Mouse (Mus musculus) lung, embryonic 16.5 days (tissue): ENCODE measurements at regions not wholly inside any gene's neighbourhood (a gene's known extent, or its start where the extent isn't known, plus 50 kb on each side); places are given as distances from the start of the nearest gene placed in this dataset.

Experiments
- ATAC-seq: fragments of 200-750 bp; cut with Nextera tagmentation; 2 replicates; pipeline ENCODE4 v1.8.0; 2017; ENCODE audit warnings: low read depth, mild to moderate bottlenecking, moderate library complexity
- H3K27ac ChIP-seq: fragments of 300-500 bp; sonication (generic); 2 replicates; pipeline ENCODE4 v1.5.1; 2014; ENCODE audit warnings: mild to moderate bottlenecking, control low read depth, low read length
- H3K27me3 ChIP-seq: fragments of 300-500 bp; sonication (generic); 2 replicates; pipeline ENCODE4 v1.6.1; 2014; ENCODE audit warnings: low read depth, low read length, mixed read lengths; ENCODE audit not compliant: control insufficient read depth, insufficient read depth
- H3K36me3 ChIP-seq: fragments of 300-500 bp; sonication (generic); 2 replicates; pipeline ENCODE4 v1.6.1; 2014; ENCODE audit warnings: low read length; ENCODE audit not compliant: control insufficient read depth, insufficient read depth
- H3K4me1 ChIP-seq: fragments of 300-500 bp; sonication (generic); replicated peaks from 2 replicates; pipeline ENCODE4 v1.6.1; 2014; ENCODE audit warnings: low read length, mixed read lengths; ENCODE audit not compliant: control insufficient read depth, insufficient read depth
- H3K4me2 ChIP-seq: fragments of 300-500 bp; sonication (generic); 2 replicates; pipeline ENCODE4 v1.6.1; 2014; ENCODE audit warnings: low read depth, low read length, control low read depth
- H3K4me3 ChIP-seq: fragments of 300-500 bp; sonication (generic); 2 replicates; pipeline ENCODE4 v1.5.1; 2014; ENCODE audit warnings: mild to moderate bottlenecking, low read length, control low read depth
- H3K9ac ChIP-seq: fragments of 300-500 bp; sonication (generic); 2 replicates; pipeline ENCODE4 v1.6.1; 2014; ENCODE audit warnings: low read length, control low read depth
- H3K9me3 ChIP-seq: fragments of 300-500 bp; sonication (generic); 2 replicates; pipeline ENCODE4 v1.6.1; 2016; ENCODE audit warnings: low read length; ENCODE audit not compliant: control insufficient read depth
- WGBS: fragments of 180-500 bp; shearing (Covaris S2); extraction: QIAGEN DNeasy Blood & Tissue Kit; methylation state at CpG from one replicate; pipeline ENCODE4 v1.1.7; 2014; 5-methylcytosine and 5-hydroxymethylcytosine counted together

DNA sequence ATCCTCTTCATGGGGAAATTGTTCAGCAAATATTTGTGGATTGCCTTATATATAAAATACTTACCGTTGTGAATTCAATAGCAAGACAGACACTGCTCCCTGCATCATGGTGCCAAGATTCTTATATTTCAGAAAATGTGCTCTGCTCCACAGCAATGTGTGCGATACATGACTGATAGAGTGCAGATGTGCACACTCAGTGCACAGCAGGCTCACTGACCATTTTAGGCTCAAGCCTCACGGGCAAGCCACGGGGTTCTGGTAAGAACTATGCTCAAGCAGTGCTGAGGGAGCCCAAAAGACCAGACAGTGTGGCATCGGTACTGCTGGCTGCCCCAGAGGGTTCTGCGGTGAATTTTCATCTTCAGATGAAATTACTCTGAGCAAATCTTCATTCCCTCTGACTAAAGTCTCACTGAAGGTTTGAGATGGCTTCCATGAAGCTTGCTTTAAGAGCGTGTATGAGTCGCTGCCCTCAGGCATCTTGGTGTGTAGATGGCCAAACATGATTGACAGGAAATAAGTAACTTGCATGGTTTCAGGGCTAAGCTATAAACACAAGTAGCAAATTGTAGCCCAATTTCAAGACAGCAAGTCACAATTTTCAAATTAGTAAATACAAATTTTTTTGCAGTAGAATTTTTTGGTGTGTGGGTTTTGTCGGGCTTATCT, 92.4 kb downstream of the Fam76b start:
- Histone ChIP-seq H3K27ac (no peak overlapping the region), H3K9me3 (no peaks in the 10 kb centered on the region; the same call in 1 of the 2 replicates), H3K4me1 (no peaks in the 10 kb centered on the region; the same call in none of the 2 replicates), H3K4me2 (no peak overlapping the region), H3K27me3 (no peaks in the 10 kb centered on the region), H3K36me3 (no peaks in the 10 kb centered on the region), H3K4me3 (no peak overlapping the region), H3K9ac (no peak overlapping the region)
- WGBS = 60% methylated on average over 9 of the region's 9 CpGs
- peak; percentile 31; the same call in 1 of the 2 replicates for ATAC-seq

- ATAC-seq = no peak
- H3K4me1 ChIP-seq = no peaks in the 10 kb centered on the region; the same call in none of the 2 replicates
- no peak overlapping the region for H3K9ac ChIP-seq
- H3K4me2 ChIP-seq = no peak overlapping the region
- no peaks in the 10 kb centered on the region for H3K27me3 ChIP-seq
- H3K4me3 ChIP-seq = no peak overlapping the region
- 51% methylated on average over 1 of the region's 1 CpGs for WGBS
- H3K9me3 ChIP-seq = no peaks in the 10 kb centered on the region; the same call in 1 of the 2 replicates
- H3K27ac ChIP-seq = no peak overlapping the region
- no peaks in the 10 kb centered on the region for H3K36me3 ChIP-seq
Measured at GRCm38 (mm10) chr9:13920623-13921022, 93.1 kb downstream of the Fam76b start.

DNA sequence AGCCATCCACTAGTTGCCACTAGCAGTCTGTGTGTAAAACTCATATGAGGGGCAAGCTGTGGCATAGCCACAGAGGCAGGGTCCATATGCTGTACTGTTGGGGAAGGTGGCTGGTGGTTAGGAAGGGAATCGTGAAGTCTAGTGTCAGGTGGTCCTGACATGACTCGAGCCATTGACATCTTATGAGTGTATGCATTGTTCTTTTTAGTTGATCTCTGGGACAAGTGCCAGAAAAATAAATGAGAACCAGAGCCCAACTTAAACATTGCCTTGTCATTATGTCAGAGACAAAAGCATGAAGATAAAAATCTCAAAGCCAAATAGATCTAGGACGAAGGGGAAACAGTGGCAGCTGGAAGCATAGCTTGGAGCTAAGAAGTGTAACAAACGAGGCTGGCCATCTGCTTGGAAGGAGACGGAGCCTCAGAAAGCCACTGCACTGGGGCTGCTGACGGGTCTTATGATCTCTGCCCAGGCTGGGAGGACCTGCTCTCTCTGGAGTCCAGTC, 104.5 kb downstream of the Fam76b start:
- peak; percentile 65 for ATAC-seq
- no peaks in the 10 kb centered on the region for H3K9me3 ChIP-seq
- WGBS = 4% methylated on average over 6 of the region's 6 CpGs
- H3K4me1 ChIP-seq = peaks cover 4% of the 10 kb centered on the region; the same call in 1 of the 2 replicates
- no peak overlapping the region for H3K9ac ChIP-seq
- no peak overlapping the region for H3K27ac ChIP-seq
- H3K4me3 ChIP-seq = no peak overlapping the region
- H3K36me3 ChIP-seq = no peaks in the 10 kb centered on the region
- no peak overlapping the region for H3K4me2 ChIP-seq
- no peaks in the 10 kb centered on the region for H3K27me3 ChIP-seq

DNA sequence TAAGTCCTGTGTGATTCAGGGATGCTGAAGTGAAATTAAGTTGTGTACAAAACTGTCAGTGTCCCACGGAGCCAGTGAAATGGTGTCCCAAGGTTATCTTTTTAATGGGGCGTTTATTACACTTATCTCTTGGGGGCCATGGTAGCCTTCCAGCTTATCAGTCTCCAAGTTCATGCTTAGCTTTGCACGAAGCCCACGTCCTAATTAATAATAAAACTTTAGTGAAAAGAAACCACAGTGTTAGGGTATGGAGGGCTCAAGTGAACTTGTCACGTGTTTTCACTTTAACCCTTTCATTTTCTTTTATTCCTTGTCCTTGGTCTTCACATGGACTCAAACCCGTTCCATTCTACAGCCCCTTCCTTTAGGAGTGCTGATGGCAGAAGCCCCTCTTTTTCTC, 105.9 kb downstream of the Fam76b start:
- no peak for ATAC-seq
- no peaks in the 10 kb centered on the region for H3K36me3 ChIP-seq
- H3K4me1 ChIP-seq = peaks cover 4% of the 10 kb centered on the region; the same call in 1 of the 2 replicates
- H3K27me3 ChIP-seq = no peaks in the 10 kb centered on the region
- 25% methylated on average over 6 of the region's 6 CpGs for WGBS
- H3K9ac ChIP-seq = no peak overlapping the region
- H3K4me3 ChIP-seq = no peak overlapping the region
- no peak overlapping the region for H3K4me2 ChIP-seq
- no peaks in the 10 kb centered on the region for H3K9me3 ChIP-seq
- H3K27ac ChIP-seq = no peak overlapping the region

GRCm38 (mm10) chr9:13937301-13937700, 109.8 kb downstream of the Fam76b start:
- no peak for ATAC-seq
- no peak overlapping the region for H3K27ac ChIP-seq
- H3K36me3 ChIP-seq = no peaks in the 10 kb centered on the region
- WGBS = 75% methylated on average over 2 of the region's 2 CpGs
- no peak overlapping the region for H3K4me2 ChIP-seq
- H3K4me3 ChIP-seq = no peak overlapping the region
- H3K9me3 ChIP-seq = no peaks in the 10 kb centered on the region
- H3K9ac ChIP-seq = no peak overlapping the region
- no peaks in the 10 kb centered on the region for H3K27me3 ChIP-seq
- H3K4me1 ChIP-seq = peaks cover 2% of the 10 kb centered on the region; the same call in 1 of the 2 replicates

- 43% methylated on average over 3 of the region's 3 CpGs for WGBS
Measured at GRCm38 (mm10) chr9:13946519-13946918, 119.0 kb downstream of the Fam76b start.

GRCm38 (mm10) chr9:13952157-13952556, 124.6 kb downstream of the Fam76b start:
- H3K9me3 ChIP-seq = no peaks in the 10 kb centered on the region
- no peak overlapping the region for H3K4me3 ChIP-seq
- H3K36me3 ChIP-seq = no peaks in the 10 kb centered on the region
- H3K27ac ChIP-seq = no peak overlapping the region
- ATAC-seq = no peak
- H3K27me3 ChIP-seq = no peaks in the 10 kb centered on the region
- H3K4me2 ChIP-seq = no peak overlapping the region
- no peak overlapping the region for H3K9ac ChIP-seq
- no peaks in the 10 kb centered on the region for H3K4me1 ChIP-seq

More at GRCm38 (mm10) chr9:13946519-13946918, 119.0 kb downstream of the Fam76b start:
- H3K27ac ChIP-seq = no peak overlapping the region
- no peak overlapping the region for H3K9ac ChIP-seq
- no peak overlapping the region for H3K4me3 ChIP-seq
- no peaks in the 10 kb centered on the region for H3K36me3 ChIP-seq
- ATAC-seq = peak; percentile 64
- H3K4me1 ChIP-seq = no peaks in the 10 kb centered on the region
- no peaks in the 10 kb centered on the region for H3K9me3 ChIP-seq
- no peak overlapping the region for H3K4me2 ChIP-seq
- H3K27me3 ChIP-seq = no peaks in the 10 kb centered on the region

DNA sequence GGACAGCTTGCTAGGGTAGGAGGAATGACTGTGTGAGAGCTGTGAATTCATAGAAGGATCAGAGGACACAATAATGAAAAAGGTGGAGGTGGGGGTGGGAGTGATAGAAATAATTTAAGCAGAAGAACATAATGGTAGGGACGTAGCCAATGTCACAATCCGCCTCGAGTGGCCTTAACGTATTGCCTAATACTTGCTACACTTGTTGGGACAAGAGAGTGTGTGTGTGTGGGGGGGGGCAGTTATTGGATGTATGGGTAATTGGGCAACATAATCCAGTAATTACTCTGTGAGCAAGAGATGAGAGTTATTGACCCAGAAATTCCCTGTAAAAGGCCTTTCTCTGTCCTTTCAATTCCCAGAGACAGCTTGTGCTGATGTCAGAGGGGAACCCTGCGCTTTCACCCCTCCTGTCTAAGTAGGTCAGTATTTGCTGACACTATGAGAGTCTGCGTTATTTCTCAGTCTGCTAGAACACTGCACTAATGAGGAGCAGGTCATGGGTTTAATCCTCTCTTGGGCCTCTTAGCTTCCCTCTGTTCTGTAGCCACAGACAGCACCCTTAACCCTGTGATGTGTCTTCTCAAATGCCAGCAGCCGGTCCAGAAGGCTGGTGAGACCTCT, 135.7 kb downstream of the Fam76b start:
- no peak for ATAC-seq
- whole genome bisulfite sequencing = 66% methylated on average over 7 of the region's 7 CpGs

GRCm38 (mm10) chr9:13963796-13964195, 136.3 kb downstream of the Fam76b start:
- Histone ChIP-seq H3K27me3 (no peaks in the 10 kb centered on the region), H3K4me1 (no peaks in the 10 kb centered on the region), H3K4me3 (no peak overlapping the region), H3K9ac (no peak overlapping the region), H3K27ac (no peak overlapping the region), H3K4me2 (no peak overlapping the region), H3K9me3 (no peaks in the 10 kb centered on the region), H3K36me3 (no peaks in the 10 kb centered on the region)
- 67% methylated on average over 3 of the region's 3 CpGs for WGBS
- no peak for ATAC-seq

More for the DNA sequence above, 135.7 kb downstream of the Fam76b start:
- H3K4me2 ChIP-seq = no peak overlapping the region
- H3K9me3 ChIP-seq = no peaks in the 10 kb centered on the region
- no peaks in the 10 kb centered on the region for H3K4me1 ChIP-seq
- no peak overlapping the region for H3K4me3 ChIP-seq
- H3K27ac ChIP-seq = no peak overlapping the region
- H3K27me3 ChIP-seq = no peaks in the 10 kb centered on the region
- H3K36me3 ChIP-seq = no peaks in the 10 kb centered on the region
- H3K9ac ChIP-seq = no peak overlapping the region
